Mouse (Mus musculus) kidney, adult 2 months (tissue): ENCODE results near the gene Cutc. TPM values are rescaled to one million over a fixed set of nuclear protein-coding genes. Genes with fewer than 3 reads are reported as not detected.

ENCODE experiments used
- DNase-seq: peaks from one replicate; pipeline ENCODE4 v3.0.0; 2021
- H3K27ac ChIP-seq: fragments of 200-500 bp; 2 replicates; pipeline ENCODE4 v1.5.1; 2012; ENCODE audit warnings: low read depth, low read length, control low read depth, inconsistent platforms; ENCODE audit not compliant: insufficient read depth
- H3K27me3 ChIP-seq: fragments of 200-500 bp; replicated peaks from 2 replicates; pipeline ENCODE4 v1.6.1; 2012; ENCODE audit warnings: mild to moderate bottlenecking, moderate library complexity, low read length, inconsistent platforms; ENCODE audit not compliant: control insufficient read depth, insufficient read depth
- H3K36me3 ChIP-seq: fragments of 200-500 bp; 2 replicates; pipeline ENCODE4 v1.6.1; 2012; ENCODE audit warnings: mild to moderate bottlenecking, moderate library complexity, low read length, inconsistent platforms; ENCODE audit not compliant: control insufficient read depth, insufficient read depth
- H3K4me1 ChIP-seq: fragments of 200-500 bp; 2 replicates; pipeline ENCODE4 v1.6.1; 2011; ENCODE audit warnings: low read length; ENCODE audit not compliant: control insufficient read depth, insufficient read depth
- H3K4me3 ChIP-seq: fragments of 200-500 bp; 2 replicates; pipeline ENCODE4 v1.5.1; 2011; ENCODE audit warnings: mild to moderate bottlenecking, low read depth, low read length, control low read depth; ENCODE audit not compliant: insufficient read depth
- CTCF ChIP-seq: fragments of 200-500 bp; conservative IDR thresholded peaks from 2 replicates; pipeline ENCODE4 v1.5.1; 2011; ENCODE audit warnings: low read depth, mild to moderate bottlenecking, control low read depth, low read length, moderate library complexity, mixed read lengths; ENCODE audit not compliant: insufficient read depth, insufficient read length
- POLR2A ChIP-seq: fragments of 200-500 bp; IDR thresholded peaks from one replicate; pipeline ENCODE4 v1.6.1; 2011; ENCODE audit warnings: low read depth, low read length, control low read depth
- WGBS: fragments of 180-500 bp; shearing (Covaris S2); methylation state at CpG from one replicate; pipeline ENCODE4 v1.1.7; 2018; 5-methylcytosine and 5-hydroxymethylcytosine counted together
- polyA plus RNA-seq: library from polyadenylated mRNA; depleted of rRNA; stranded (reverse); fragments of >200 nt; gene quantifications from 2 replicates; pipeline ENCODE4 v1.2.3, GENCODE M21; 2012

Cutc gene
- polyA plus RNA-seq, 1 experiment = 12.7 TPM

GRCm38 (mm10) chr19:43776561-43776960, 23.8 kb downstream of the Cutc start:
- Histone ChIP-seq H3K4me1 (peaks cover 10% of the 10 kb centered on the region; the same call in 1 of the 2 replicates), H3K4me3 (no peak overlapping the region), H3K27ac (0 out of 2 replicates have a peak overlapping the region, but pooled peaks have one; percentile 35), H3K27me3 (no peaks in the 10 kb centered on the region), H3K36me3 (no peaks in the 10 kb centered on the region)
- no peak for TF ChIP-seq CTCF
- TF ChIP-seq POLR2A = no peak
- 65% methylated on average over 4 of the region's 4 CpGs for WGBS
- no peak for DNase-seq

GRCm38 (mm10) chr19:43777308-43777707, 24.5 kb downstream of the Cutc start:
- no peak overlapping the region for H3K4me3 ChIP-seq
- peak; percentile 71 for DNase-seq
- H3K36me3 ChIP-seq = no peaks in the 10 kb centered on the region
- peaks cover 15% of the 10 kb centered on the region; the same call in 1 of the 2 replicates for H3K4me1 ChIP-seq
- 30% methylated on average over 2 of the region's 2 CpGs for WGBS
- H3K27me3 ChIP-seq = no peaks in the 10 kb centered on the region
- H3K27ac ChIP-seq = peak overlapping the region; percentile 85
- TF ChIP-seq POLR2A (no peak), CTCF (no peak)

- no peak for DNase-seq
- no peaks in the 10 kb centered on the region for H3K27me3 ChIP-seq
- WGBS = 59% methylated on average over 5 of the region's 5 CpGs
Measured at GRCm38 (mm10) chr19:43780391-43780790, 27.6 kb downstream of the Cutc start.

GRCm38 (mm10) chr19:43781980-43782379, 29.2 kb downstream of the Cutc start, which contains the start of gene Abcc2:
Gene Abcc2 (plus strand): TSS chr19:43782192.
- 57% methylated on average over 3 of the region's 3 CpGs for WGBS
- H3K27ac ChIP-seq = peak within 1 kb of the TSS; percentile 92
- H3K27me3 ChIP-seq = no peaks in the 10 kb centered on the region
- peak; percentile 89 for DNase-seq
- peaks cover 4% of the 10 kb centered on the region; the same call in 1 of the 2 replicates for H3K4me1 ChIP-seq
- H3K4me3 ChIP-seq = peak within 1 kb of the TSS; percentile 67
- peak; percentile 9 for TF ChIP-seq POLR2A
- no peak for TF ChIP-seq CTCF
- peaks cover 7% of the 10 kb centered on the region; the same call in 1 of the 2 replicates for H3K36me3 ChIP-seq

More at GRCm38 (mm10) chr19:43780391-43780790, 27.6 kb downstream of the Cutc start:
- no peak overlapping the region for H3K4me3 ChIP-seq
- H3K36me3 ChIP-seq = peaks cover 5% of the 10 kb centered on the region; the same call in 1 of the 2 replicates
- H3K27ac ChIP-seq = no peak overlapping the region
- TF ChIP-seq POLR2A (no peak), CTCF (no peak)
- H3K4me1 ChIP-seq = peaks cover 7% of the 10 kb centered on the region; the same call in 1 of the 2 replicates

- peaks cover 8% of the 10 kb centered on the region; the same call in 1 of the 2 replicates for H3K4me1 ChIP-seq
- no peaks in the 10 kb centered on the region for H3K27me3 ChIP-seq
- 42% methylated on average over 8 of the region's 8 CpGs for WGBS
- H3K27ac ChIP-seq = peak overlapping the region; percentile 51
- no peak for DNase-seq
- peaks cover 15% of the 10 kb centered on the region; the same call in 1 of the 2 replicates for H3K36me3 ChIP-seq
- TF ChIP-seq POLR2A (no peak), CTCF (no peak)
- H3K4me3 ChIP-seq = peak overlapping the region; percentile 53
Measured at GRCm38 (mm10) chr19:43784761-43785160, 32.0 kb downstream of the Cutc start.

GRCm38 (mm10) chr19:43786249-43787026, 33.6 kb downstream of the Cutc start:
- Histone ChIP-seq H3K27ac (no peak overlapping the region; the same call in 1 of the 2 replicates), H3K4me1 (peaks cover 8% of the 10 kb centered on the region; the same call in 1 of the 2 replicates), H3K27me3 (no peaks in the 10 kb centered on the region), H3K4me3 (no peak overlapping the region), H3K36me3 (peaks cover 17% of the 10 kb centered on the region; the same call in 1 of the 2 replicates)
- peak; percentile 52 for DNase-seq
- TF ChIP-seq CTCF (no peak), POLR2A (no peak)
- WGBS = 61% methylated on average over 13 of the region's 13 CpGs

GRCm38 (mm10) chr19:43789817-43790216, 37.0 kb downstream of the Cutc start:
- no peak for DNase-seq
- Histone ChIP-seq H3K36me3 (peaks cover 14% of the 10 kb centered on the region; the same call in 1 of the 2 replicates), H3K27ac (no peak overlapping the region), H3K4me3 (no peak overlapping the region), H3K27me3 (no peaks in the 10 kb centered on the region), H3K4me1 (peaks cover 3% of the 10 kb centered on the region; the same call in 1 of the 2 replicates)
- TF ChIP-seq CTCF (no peak), POLR2A (no peak)
- 76% methylated on average over 7 of the region's 7 CpGs for WGBS
